Mouse (Mus musculus): Measurements from ENCODE around the gene Scrg1. TPM values are rescaled to one million over a fixed set of nuclear protein-coding genes. Genes with fewer than 3 reads are reported as not detected.
"Not testable (repeated sequence)": the region's sequence is repeated elsewhere in the genome, so short reads cannot be mapped to it uniquely, and the experiment has no call there.

The Scrg1 gene
- polyA plus RNA-seq (2012; rRNA removed): 0.12 and 0.15 TPM in 2 replicates

DNA sequence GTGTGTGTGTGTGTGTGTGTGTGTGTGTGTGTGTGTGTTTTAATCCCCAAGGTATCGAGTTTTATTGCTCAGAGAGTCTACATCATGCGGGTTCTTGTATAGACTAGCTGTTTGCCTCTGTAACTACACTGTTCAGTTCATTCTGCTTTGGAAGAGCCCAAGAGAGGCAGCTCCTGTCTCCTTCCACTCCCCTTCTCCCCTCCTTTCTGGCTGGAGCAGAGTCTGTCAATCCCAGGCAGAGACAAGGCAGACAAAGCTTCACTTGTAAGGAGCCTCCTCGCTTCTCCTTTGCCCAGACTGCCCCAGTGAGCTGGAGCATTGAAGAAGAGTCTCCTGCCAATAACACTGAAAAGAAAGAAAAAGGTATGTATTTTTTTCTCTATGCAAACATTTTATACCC is at the start of gene Scrg1:
Gene Scrg1 (plus strand): TSS at position 159 of the 400 bp plus-strand sequence.
- DNase-seq (ENCODE audit: low spot score): no peak

DNA sequence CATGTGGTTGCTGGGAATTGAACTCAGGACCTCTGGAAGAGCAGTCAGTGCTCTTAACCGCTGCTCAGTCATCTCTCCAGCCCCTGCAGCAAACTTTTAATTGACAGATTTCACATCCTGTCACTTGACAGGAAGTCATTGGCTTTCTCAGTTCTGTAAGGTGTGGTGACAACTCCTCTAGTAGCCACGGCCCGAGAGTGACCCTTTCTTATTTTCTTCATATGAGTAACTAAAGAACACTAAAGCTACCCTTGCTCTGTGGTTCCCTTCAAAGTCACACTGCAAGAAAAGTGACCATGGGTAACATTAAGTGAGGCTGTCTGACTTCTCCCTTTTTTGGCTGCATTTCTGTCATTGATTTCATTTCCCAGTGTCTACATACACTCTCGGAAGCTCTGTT is 49.4 kb upstream of the Scrg1 start:
- DNase-seq (ENCODE audit: low spot score): no peak

DNA sequence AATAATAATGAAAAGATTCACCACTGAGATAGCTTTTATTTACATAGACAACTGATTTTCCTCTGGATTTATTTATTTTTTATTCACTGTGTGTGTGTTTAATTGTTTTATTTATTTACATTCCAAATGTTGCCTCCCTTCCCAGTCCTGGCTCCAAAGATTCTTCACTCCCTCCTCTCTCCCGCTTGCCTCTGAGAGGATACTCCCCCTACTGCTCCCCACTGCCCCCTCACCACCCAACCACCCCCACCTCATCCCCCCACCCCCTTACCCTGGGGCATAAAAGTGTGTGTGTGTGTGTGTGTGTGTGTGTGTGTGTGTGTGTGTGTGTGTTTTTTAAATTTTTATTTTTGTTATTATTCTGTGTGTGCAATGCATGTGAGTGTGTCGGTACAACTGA is 46.4 kb upstream of the Scrg1 start:
- DNase-seq (ENCODE audit: low spot score): no peak

DNA sequence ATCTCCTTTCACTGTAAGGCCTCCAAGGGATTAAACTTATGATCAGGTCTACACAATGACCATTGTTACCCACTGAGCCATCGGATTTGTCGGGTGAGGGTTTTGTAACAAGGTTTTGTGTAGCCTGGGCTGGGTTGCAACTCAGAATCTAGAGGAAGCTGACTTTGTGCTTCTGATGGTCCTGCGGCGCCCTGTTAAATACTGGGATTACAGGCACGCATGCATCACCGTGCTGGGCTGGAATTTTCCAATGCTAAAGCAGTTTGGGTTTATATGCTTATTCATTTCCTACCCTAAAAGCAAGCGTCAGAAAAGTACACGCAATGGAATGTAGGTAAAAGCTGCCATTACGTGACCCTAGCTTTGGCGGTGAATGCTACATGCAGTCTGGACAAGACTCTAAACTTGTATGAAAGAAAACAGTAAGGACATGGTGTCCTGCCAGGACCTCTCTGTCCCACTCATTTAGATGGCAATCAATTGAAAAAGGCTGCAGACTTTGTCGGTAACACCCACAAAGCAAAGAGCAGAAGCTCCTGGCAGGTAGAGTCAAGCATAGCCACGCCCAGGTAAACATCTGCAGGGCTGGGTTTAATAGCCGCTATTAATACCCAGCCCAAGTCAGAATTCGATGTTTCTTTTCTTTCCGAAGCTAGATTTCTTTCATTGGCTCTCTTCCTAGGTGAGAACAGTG is 45.8 kb upstream of the Scrg1 start:
- DNase-seq (ENCODE audit: low spot score): no peak

DNA sequence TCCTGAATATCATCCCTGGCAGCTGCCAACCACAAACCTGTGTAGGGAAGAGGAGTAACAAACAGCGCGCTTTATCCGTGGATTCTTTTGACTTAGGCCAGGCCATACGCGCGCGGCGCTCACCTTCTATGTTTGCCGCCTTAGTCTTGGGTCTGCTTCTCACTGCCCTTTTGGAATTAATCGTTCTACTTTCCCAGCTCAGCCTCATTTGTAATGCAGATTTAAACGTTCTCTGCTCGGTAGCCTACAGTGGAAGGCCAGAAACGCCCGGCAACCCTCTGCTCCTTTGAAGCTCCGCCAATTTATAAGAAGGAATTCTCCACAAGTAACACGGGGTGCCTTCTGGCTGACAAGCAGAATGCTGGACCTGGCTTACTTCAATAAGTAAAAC is 45.3 kb upstream of the Scrg1 start:
- DNase-seq (ENCODE audit: low spot score): no peak

DNA sequence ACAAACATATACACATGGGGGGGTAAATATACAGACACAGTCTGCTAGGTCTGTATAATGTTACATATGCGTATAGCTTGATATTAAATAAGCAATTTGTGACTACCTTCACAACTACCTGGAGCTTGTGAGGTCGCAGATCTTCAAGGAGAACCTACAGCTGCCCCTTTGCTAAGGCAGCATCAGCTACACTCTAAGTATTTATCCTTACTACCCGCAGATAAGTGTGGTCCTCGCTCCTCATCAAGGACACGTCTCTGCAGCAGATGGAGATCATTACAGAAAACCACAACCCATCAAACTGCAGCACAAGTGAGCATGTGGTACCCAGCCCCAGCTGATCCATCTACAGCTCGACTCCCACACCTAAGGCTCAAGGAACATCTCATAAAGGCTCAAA is 44.4 kb upstream of the Scrg1 start:
- no peak for DNase-seq (ENCODE audit: low spot score)

DNA sequence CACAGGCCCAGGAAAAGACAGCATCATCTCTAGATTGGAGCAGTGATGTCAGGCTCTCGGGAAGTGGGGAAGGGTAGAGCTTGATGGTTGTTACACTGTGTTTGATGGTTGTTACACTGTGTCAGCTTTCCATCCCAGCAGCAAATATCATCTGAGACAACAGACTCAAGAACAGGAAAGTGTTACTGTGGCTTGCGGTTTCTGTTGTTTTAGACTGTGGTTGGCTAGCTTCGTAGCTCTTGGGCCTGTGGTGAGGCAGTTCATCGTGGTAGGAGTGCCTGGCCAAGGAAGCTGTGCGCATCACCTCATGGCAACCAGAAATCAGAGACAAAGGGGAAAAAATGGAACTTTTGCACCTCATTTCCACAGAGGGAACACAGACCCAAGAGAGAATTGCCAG is 38.9 kb upstream of the Scrg1 start:
- no peak for DNase-seq (ENCODE audit: low spot score)

DNA sequence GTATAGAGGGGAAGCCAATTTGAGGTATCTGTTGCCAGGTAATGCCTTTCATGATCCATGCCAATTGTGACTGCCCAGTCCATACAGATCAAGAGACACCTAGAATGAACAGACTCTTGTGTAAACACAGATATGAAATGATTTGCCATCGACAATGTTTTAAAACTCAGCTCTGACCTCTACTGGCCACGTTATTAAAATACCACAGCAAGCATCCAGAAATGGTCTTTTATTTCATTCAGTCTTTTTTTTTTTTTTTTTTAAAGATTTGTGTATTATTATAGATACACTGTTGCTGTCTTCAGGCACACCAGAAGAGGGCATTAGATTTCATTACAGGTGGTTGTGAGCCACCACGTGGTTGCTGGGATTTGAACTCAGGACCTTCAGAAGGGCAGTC is 29.6 kb upstream of the Scrg1 start:
- no peak for DNase-seq (ENCODE audit: low spot score)

DNA sequence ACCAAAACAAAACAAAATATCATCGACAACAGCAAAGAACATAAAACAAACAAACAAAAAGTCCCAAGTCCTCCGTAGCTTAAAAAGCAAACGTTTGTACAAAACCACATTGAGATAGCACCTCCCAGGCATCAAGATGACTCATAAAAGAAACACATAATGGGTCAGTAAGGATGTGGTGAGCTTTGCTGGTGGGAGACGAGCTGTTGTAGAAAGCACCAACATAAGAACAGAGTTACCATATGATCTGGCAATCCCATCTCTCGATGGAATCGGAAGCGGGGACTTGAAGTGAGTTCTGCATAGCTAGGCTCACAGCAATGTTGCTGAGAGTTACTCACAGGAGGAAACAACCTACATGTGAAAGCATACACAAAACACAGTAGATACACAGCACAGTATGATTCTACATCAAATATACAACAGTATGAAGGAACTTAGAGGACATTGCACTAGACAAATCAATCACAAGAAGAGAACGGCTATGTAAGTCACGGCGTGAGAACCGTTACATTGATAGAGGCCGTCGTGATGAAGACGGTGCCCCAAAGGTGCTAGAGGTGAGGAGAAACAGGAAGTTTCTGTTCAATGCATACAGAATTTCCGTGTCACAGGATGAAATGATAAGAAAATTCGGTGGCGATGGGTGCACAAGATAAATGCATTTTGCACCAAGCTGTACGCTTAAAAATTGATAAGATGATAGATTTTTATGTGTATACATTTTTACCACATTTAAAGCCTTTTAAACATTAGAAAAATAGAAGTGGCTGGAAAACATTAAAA is 27.9 kb upstream of the Scrg1 start:
- DNase-seq (ENCODE audit: low spot score): no peak

DNA sequence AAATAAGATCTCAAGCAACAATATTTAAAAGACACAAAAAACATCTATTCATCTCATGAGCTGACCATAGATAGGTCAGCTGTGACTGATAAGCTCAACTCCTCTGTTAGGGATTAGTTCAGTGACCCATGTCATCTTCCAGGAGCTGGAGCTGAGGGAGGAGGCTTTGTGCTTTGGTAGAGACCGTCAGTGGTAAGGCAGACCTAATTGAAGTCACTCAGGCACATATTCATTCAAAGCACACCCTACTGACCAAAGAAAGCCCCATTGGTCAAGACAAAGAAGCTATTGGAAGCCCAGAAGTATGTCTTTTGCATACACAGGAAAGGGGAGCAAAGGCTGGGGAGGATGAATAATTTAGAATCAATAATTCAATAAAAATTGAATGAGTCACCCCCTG is 27.2 kb upstream of the Scrg1 start:
- DNase-seq (ENCODE audit: low spot score): no peak

DNA sequence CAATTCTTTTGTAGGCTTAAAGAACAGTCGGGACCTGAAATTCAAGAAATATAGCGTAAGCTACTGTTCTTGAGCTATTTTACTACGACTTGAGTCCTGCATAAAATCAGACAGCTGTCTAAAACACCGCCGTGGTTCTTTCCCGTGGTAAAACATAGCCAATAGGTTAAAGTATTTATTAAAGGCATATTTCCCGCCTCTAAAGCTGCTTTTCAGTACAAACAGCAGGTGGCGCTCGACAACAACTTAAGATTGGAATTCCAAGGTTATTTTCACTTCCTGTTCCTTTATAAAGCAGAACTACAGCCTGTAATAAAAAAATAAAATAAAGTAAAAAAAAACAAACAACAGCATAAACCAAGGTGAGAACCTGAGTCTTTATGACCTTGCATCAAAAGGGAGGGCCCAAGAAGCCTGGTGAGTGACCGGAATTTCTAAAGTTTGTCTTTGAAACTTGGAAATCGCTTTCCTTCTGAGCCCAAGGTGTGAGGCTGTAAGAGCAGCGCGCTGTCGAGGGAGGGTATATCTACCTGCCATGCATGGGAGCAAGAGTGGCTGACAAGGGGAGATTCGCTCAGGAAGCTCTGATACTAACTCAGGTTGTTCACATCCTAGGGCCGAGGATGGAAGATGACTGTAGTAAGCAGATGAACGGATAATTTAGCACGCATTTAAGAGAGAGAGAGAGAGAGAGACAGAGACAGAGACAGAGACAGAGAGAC is 26.4 kb upstream of the Scrg1 start:
- no peak for DNase-seq (ENCODE audit: low spot score)

DNA sequence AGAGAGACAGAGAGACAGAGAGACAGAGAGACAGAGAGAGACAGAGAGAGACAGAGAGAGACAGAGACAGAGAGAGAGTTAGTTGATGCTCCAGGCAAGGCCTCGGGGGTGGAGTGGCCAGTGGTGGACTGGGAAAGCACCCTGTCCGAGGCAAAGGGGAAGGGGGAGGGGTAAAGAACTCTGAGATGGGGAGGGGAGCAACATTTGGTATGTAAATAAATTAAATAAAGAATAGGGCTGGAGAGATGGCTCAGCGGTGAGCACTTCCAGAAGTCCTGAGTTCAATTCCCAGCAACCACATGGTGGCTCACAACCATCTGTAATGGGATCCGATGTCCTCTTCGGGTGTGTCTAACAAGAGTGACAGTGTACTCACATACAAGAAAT is 25.8 kb upstream of the Scrg1 start:
- not testable (repeated sequence) for DNase-seq (ENCODE audit: low spot score)

DNA sequence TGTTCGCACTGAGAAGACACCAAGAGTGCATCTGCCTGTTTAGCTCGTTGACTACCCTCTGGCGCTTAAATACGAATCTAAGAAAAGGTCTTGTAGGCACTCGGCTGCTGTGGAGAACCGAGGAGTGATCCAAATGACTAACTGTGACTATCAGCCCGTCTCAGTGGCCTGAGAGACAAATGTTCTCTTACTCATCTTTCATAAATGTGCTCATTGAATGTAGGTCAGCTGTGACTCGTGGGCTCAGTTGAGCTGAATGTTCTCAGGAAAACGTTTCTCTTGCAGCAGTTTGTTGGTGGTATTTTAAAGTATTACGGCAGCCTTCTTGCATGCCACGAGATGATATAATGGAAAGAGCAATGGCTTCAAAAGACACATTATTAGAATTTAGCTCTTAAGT is 24.8 kb upstream of the Scrg1 start:
- DNase-seq (ENCODE audit: low spot score): no peak

DNA sequence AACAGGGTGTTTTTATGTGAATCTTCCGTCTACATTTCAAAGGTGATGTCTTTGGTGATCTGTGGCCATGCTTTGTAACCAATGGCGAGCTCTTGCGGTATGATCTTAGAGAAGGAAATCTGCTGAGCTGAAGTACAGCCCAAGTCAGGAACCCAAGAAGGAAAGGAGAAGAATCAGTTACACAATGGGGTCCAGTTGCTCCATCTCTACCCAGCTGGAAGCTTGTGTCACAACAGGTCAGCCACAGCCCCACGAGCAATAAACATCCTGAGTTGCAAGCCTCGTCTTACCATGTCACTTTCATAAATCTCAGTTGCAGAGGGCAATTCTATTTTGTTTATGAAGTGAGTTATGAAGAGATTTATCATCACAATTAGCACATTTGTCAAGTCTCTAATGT is 22.9 kb upstream of the Scrg1 start:
- DNase-seq (ENCODE audit: low spot score): no peak

DNA sequence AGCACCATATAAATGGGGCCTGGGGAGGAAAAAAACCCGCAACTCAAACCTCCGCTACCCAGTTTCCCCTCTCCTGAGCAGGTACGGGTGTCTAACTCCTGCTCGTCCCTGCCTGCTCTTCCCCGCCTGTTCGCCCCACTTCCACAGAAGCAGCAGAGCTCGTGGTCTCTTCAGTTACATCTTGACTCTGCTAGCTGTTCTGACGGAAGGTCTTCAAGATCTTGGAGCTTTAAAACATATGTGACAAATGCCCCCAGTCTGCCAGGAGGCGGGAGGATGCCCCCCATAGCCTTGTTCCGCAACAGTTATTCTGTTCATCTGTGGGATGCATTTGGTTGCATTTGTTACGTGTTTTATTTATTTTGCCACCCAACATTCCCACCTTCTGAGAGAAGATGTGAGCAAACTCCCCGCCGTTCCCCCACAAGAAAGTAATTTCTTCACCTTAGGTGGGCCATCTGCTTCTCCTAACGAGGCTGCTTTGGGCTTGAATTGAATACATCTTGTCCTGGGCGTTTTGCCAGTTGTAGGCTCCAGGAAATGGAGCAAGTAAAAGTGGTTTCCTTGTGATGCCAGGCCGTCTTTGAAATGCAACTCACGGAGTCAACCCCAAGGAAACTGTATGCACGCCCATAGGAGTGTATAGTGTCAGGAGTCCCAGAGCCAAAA is 19.8 kb upstream of the Scrg1 start:
- no peak for DNase-seq (ENCODE audit: low spot score)

DNA sequence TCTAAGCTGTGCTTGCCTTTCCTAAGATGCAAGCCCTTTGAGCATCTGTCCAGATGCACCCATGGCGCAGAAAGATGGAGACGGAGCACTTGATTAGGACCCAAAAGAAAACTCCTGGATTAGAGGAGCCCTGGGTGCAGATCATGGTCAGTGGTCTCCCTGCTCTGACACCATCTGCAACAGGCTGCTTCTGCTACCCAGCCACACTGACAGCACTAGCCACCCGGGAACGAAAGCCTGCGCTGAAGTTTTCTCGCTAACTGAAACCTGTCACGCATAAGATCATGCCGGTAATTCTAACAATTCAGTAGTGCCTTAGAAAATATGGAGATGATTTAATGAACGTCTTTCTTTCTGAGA is 19.3 kb upstream of the Scrg1 start:
- no peak for DNase-seq (ENCODE audit: low spot score)

DNA sequence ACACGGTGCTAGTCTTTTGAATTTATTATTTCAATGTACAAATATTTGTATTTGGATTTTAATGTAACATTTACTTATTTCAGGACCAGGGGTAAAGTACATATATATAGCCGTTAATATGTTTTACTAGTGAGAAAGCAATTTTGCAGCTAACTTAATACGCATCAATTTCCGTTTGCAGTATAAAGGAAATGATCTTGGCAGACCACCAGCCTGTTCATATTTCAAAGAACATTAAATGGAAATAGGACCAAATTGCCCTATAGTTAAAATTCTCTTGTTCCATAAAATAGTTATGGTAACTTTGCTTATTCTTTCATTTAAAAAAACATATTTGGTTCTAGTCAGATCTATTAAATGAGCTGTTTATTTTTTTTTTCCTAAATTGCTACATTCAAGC is 14.6 kb upstream of the Scrg1 start:
- DNase-seq (ENCODE audit: low spot score): no peak

DNA sequence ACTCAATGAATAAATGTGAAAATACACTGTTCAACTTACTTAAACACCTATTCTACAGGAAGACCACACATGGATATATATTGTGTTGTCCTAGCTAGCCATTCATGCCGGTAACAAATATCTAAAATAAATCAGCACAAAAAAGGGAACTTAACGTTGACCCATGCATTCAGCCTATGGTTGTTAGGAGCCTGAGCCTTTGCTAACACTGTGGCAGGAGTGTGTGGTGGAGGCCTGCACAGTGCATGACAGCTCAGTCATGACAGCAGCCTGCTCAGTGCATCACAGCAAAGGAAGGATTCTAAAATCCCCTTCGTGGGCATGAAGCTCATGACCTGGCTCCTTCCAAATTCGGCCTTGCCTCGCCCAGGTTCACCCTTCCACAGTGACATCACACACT is 14.2 kb upstream of the Scrg1 start:
- DNase-seq (ENCODE audit: low spot score): no peak

DNA sequence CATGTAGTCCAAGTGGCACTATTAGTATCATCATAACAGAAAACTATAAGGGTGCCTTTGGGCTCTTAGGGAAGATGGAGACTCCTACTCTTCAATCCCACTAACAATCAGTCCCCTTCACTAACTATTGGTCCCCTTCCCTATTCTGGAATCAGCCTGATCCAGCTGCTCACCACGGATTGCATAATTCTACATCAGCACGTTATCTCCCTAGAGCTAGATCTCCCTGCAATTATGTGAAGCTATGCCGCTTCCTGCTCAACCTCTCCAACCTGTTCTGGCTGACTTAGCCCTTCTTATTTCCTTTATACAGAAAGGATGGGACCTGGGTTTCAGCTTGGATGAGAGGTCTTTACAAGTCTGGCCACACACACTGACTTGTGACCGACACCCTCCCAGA is 12.4 kb upstream of the Scrg1 start:
- no peak for DNase-seq (ENCODE audit: low spot score)

DNA sequence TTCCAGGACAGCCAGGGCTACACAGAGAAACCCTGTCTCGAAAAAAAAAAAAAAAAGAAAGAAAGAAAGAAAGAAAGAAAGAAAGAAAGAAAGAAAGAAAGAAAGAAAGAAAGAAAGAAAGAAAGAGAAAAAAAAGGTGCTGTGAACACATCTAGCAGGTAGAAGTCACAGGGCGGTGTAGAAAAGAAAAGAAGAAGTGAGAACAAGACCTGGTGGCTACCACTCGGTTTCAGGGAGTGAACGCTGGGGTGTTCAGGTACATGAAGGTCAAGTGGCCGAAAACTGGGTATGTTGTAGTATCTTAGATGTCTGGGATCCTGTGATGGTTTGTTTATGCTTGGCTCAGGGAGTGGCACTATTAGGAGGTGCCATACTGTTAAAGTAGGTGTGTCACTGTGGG is 9.8 kb upstream of the Scrg1 start:
- not testable (repeated sequence) for DNase-seq (ENCODE audit: low spot score)

DNA sequence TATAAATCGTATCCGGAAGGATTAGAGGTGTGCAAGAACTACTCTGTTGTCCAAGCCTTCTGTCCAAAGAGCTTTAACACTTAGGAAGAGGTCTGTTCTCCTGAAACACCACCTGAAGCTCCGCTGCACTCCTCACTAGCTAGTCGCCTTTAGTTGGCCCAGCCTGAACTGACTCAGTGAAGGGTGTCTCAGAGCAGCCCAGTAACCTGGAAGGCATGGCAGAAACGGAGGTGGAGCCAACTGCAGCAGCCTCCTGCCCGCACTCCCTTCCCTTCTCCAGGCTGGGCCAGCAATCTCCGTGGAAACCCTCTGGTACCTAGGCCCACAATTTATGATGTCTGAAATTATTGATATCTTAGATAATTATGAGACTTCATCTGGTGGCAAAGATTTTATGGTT is 5.0 kb upstream of the Scrg1 start:
- no peak for DNase-seq (ENCODE audit: low spot score)

DNA sequence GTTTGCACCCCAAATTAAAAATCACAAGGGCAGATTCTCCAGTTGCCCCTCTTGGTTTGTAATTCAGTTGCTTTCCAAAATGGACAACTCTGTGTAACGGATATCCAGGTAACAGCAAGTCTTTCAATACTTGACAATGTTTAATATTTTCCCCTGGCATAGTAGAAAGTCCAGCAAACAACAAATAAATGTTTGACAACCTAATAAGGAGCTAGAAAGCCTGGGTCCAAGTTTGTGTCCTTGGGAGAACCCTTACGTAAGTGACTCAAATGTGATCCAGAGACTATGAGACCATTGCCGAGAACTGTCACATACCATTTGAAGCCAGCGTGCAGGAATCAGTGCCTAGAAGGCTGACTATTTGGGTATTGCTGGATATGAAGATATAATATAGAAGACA is 3.8 kb upstream of the Scrg1 start:
- DNase-seq (ENCODE audit: low spot score): no peak

DNA sequence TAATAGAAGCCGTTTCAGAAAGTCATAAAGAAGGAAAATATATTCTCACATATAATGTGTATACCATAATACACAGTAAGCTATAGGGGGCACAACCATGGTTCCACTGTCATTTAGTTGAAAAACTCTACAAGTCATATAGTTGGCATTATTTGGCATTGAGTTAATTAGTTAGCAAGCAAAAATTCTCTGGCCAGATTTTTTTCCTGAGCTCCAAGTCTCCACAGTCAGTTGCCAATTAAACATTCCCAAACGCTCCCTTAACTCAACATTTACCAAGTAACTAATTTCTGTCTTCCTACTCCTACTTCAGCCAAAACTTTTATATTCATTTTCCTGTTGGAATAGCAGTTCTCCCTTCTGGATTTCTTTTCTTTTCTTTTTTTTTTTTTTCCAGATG is 2.4 kb upstream of the Scrg1 start:
- DNase-seq (ENCODE audit: low spot score): no peak
